10 mouse cellular contexts compared by ENCODE assay signal in the genomic region with DNA sequence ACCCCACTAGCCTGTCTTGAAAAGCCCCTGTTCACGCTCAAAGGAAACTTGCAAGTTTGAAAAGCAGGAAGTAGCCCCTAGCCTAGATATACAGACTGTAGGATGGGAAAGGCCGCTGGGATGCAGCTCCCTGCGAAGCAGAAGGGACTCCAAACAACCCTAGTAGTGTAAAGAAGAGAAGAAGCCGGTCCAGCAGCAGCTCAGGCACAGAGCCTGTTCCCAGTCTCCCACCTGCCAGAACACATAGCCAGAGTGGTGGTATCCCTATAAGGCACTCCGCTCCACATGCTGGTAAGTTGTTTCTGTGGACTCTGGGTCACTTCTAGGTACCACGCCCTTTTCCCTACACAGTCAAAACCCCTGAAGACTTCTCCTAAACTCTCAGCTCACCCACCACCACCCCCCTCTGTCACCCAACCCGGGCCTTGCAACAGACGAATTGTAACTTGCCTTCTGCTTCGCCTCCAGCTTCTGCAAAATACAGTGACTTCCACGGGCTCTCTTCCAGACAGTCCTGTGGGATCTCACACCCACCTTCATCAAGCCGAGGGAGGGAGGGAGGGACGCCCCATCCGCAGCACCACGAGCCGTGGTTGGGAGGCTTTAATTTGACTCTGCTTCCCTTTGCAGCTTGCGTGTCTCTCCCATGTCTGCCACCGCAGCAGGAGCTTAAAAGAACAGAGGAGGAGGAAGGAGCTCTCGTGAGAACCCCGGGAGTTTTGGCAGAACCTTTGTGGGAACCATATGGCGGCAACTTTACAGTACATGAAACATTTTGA.
DNase-seq lines count a peak whose midpoint lies in the region; ATAC-seq and TF ChIP-seq lines count a peak whose summit lies in the region.
"Had no signal": no experiment of that assay in that cellular context is flagged by ENCODE, and none has a peak within 500 bp of the region (broad histone marks: within the 10 kb centered on the region; RNA-seq: fewer than 3 reads in every experiment).

No protein-coding gene starts in this region.

- TF ChIP-seq CTCF in cortical plate, adult 2 months (IDR thresholded peaks at IDR 0.05; ENCODE audit: extremely low read depth, insufficient read depth, low read length), result no peak
- TF ChIP-seq CTCF in kidney, adult 2 months (conservative IDR thresholded peaks at IDR 0.05; ENCODE audit: insufficient read depth, insufficient read length, low read depth, low read length), result no peak

- peak; percentile 70 for DNase-seq in layer of hippocampus, adult 9-11 months
- peak; percentile 81 for DNase-seq in right cerebral cortex, postnatal 25 days
- DNase-seq in B cell, adult 2 months, result no peak
- DNase-seq in kidney, adult 2 months, result no peak
- no peak for DNase-seq in urinary bladder, postnatal 14 days (ENCODE audit: low spot score)

- no peaks in the 10 kb centered on the region for H3K9me3 ChIP-seq in intestine, embryonic 15.5 days
- no peaks in the 10 kb centered on the region; the same call in 1 of the 2 replicates for H3K9me3 ChIP-seq in intestine, embryonic 16.5 days (ENCODE audit: control insufficient read depth, low read length)

- WGBS in intestine, embryonic 15.5 days, result 57% methylated on average over 20 of the region's 20 CpGs
- 54% methylated on average over 20 of the region's 20 CpGs for WGBS in intestine, embryonic 16.5 days
- WGBS in kidney, adult 2 months, result 57% methylated on average over 20 of the region's 20 CpGs

- TF ChIP-seq POLR2A in cortical plate, adult 2 months (IDR thresholded peaks at IDR 0.05; ENCODE audit: extremely low read depth, insufficient read depth, low read length), result no peak
- TF ChIP-seq POLR2A in kidney, adult 2 months (IDR thresholded peaks at IDR 0.05; ENCODE audit: low read depth, low read length), result no peak

- no peaks in the 10 kb centered on the region for H3K27me3 ChIP-seq in intestine, embryonic 15.5 days (replicated peaks)
- no peaks in the 10 kb centered on the region for H3K27me3 ChIP-seq in intestine, embryonic 16.5 days (replicated peaks; ENCODE audit: control insufficient read depth, insufficient read depth, low read length)
- H3K27me3 ChIP-seq in kidney, adult 2 months (replicated peaks; ENCODE audit: control insufficient read depth, insufficient read depth, low read length), result no peaks in the 10 kb centered on the region
- H3K27me3 ChIP-seq: Patski had no signal

- no peak overlapping the region for H3K27ac ChIP-seq in intestine, embryonic 15.5 days
- H3K27ac ChIP-seq in intestine, embryonic 16.5 days (ENCODE audit: low read length), result no peak overlapping the region
- no peak overlapping the region for H3K27ac ChIP-seq in cortical plate, adult 2 months (ENCODE audit: insufficient read depth, low read length)
- H3K27ac ChIP-seq in kidney, adult 2 months (ENCODE audit: insufficient read depth, low read depth, low read length), result no peak overlapping the region
- H3K27ac ChIP-seq: kidney, postnatal 0 days had no signal

- no peak for ATAC-seq in intestine, embryonic 15.5 days
- no peak for ATAC-seq in intestine, embryonic 16.5 days
- ATAC-seq: Patski had no signal

- 0 out of 2 replicates have a peak, but pooled peaks cover 3% of the 10 kb centered on the region for H3K4me1 ChIP-seq in intestine, embryonic 15.5 days (replicated peaks)
- H3K4me1 ChIP-seq in intestine, embryonic 16.5 days (ENCODE audit: control insufficient read depth, insufficient read depth, low read length), result no peaks in the 10 kb centered on the region; the same call in 1 of the 2 replicates
- H3K4me1 ChIP-seq in cortical plate, adult 2 months (ENCODE audit: control insufficient read depth, insufficient read depth, low read length), result no peaks in the 10 kb centered on the region
- no peaks in the 10 kb centered on the region for H3K4me1 ChIP-seq in kidney, adult 2 months (ENCODE audit: control insufficient read depth, insufficient read depth, low read length)

- no peak overlapping the region for H3K4me3 ChIP-seq in intestine, embryonic 15.5 days (replicated peaks)
- H3K4me3 ChIP-seq in intestine, embryonic 16.5 days (ENCODE audit: low read length), result no peak overlapping the region
- peak overlapping the region; percentile 38 for H3K4me3 ChIP-seq in cortical plate, adult 2 months (ENCODE audit: insufficient read depth, low read length)
- H3K4me3 ChIP-seq in kidney, adult 2 months (ENCODE audit: insufficient read depth, low read depth, low read length), result no peak overlapping the region

- peak overlapping the region; percentile 36 for H3K4me2 ChIP-seq in intestine, embryonic 15.5 days (replicated peaks)
- no peak overlapping the region for H3K4me2 ChIP-seq in intestine, embryonic 16.5 days (ENCODE audit: low read depth, low read length)

- H3K36me3 ChIP-seq in intestine, embryonic 15.5 days, result no peaks in the 10 kb centered on the region
- H3K36me3 ChIP-seq in intestine, embryonic 16.5 days (ENCODE audit: control insufficient read depth, insufficient read depth, low read length), result no peaks in the 10 kb centered on the region
- no peaks in the 10 kb centered on the region for H3K36me3 ChIP-seq in kidney, adult 2 months (ENCODE audit: control insufficient read depth, insufficient read depth, low read length)

- H3K9ac ChIP-seq in intestine, embryonic 15.5 days, result no peak overlapping the region
- H3K9ac ChIP-seq in intestine, embryonic 16.5 days (ENCODE audit: low read depth, low read length), result no peak overlapping the region

Comparison
In these comparisons a context has a peak if more than half of its experiments do, and no peak if none do; other contexts are left out.
1. DNase-seq: peak in layer of hippocampus, adult 9-11 months (single experiment) and right cerebral cortex, postnatal 25 days (single experiment); none in B cell, adult 2 months (0 of 2), kidney, adult 2 months (single experiment) and urinary bladder, postnatal 14 days (single experiment).